Mouse (Mus musculus) left cerebral cortex, postnatal 36 days (tissue): ENCODE measurements around the gene Tnfrsf9. TPM values are rescaled to one million over a fixed set of nuclear protein-coding genes. Genes with fewer than 3 reads are reported as not detected.
"Not testable (repeated sequence)": the region's sequence is repeated elsewhere in the genome, so short reads cannot be mapped to it uniquely, and the experiment has no call there.

Experiments used
- DNase-seq, 2 experiments: peaks; one replicate each; pipeline ENCODE4 v3.0.0; 2021 to 2022; ENCODE audit warnings: low spot score in 2 of 2, mixed read lengths in 1 of 2
- intact Hi-C: fragments of 180-260 bp; cut with DNase I; formaldehyde crosslinking; loops from one replicate; pipeline ENCODE4 v1.15.1; 2025
- total RNA-seq, 2 experiments: library from RNA; stranded (reverse); gene quantifications; 2 replicates each; pipeline ENCODE4 v1.2.3; 2021

Tnfrsf9 gene
- total RNA-seq, 2 experiments from 2014 or later = 0.37 to 0.59 TPM

GRCm38 (mm10) chr4:150889955-150890315, 24.4 kb upstream of the Tnfrsf9 start:
- no peak for DNase-seq
- intact Hi-C loops = no loop called here

- DNase-seq = no peak
- intact Hi-C loops = no loop called here
These were observed 23.1 kb upstream of the Tnfrsf9 start for GRCm38 (mm10) chr4:150891308-150891707.

GRCm38 (mm10) chr4:150894718-150895501, 19.5 kb upstream of the Tnfrsf9 start:
- intact Hi-C loops = loop anchor here (5.0 kb wide), 1 partner anchor 43 kb away; the partner anchor contains the start of gene Errfi1
- DNase-seq = no peak

- intact Hi-C loops = loop anchor here (5.0 kb wide), 1 partner anchor 45 kb away; the partner anchor contains the start of gene Errfi1
- no peak for DNase-seq
These were observed 17.3 kb upstream of the Tnfrsf9 start for GRCm38 (mm10) chr4:150896896-150897624.

- intact Hi-C loops = loop anchor here (2.0 to 5.0 kb wide), 2 partner anchors 47 to 242 kb away; partner anchors contain the start of gene Errfi1
- peak in 1 of 2 experiments; percentile 36 for DNase-seq
These were observed 15.5 kb upstream of the Tnfrsf9 start for GRCm38 (mm10) chr4:150898716-150899365.

- no peak for DNase-seq
- intact Hi-C loops = no loop called here
These were observed 13.9 kb upstream of the Tnfrsf9 start for GRCm38 (mm10) chr4:150900486-150900885.

GRCm38 (mm10) chr4:150901651-150902050, 12.7 kb upstream of the Tnfrsf9 start:
- DNase-seq = peak; percentile 75 to 78
- intact Hi-C loops = no loop called here

- no peak for DNase-seq
- intact Hi-C loops = no loop called here
These were observed 12.3 kb upstream of the Tnfrsf9 start for GRCm38 (mm10) chr4:150902062-150902461.

GRCm38 (mm10) chr4:150903091-150903742, 11.1 kb upstream of the Tnfrsf9 start:
- no peak for DNase-seq
- intact Hi-C loops = no loop called here

GRCm38 (mm10) chr4:150907099-150907498, 7.3 kb upstream of the Tnfrsf9 start:
- intact Hi-C loops = no loop called here
- no peak for DNase-seq

GRCm38 (mm10) chr4:150908512-150908911, 5.8 kb upstream of the Tnfrsf9 start:
- DNase-seq, intact Hi-C loops: not testable (repeated sequence)

- intact Hi-C loops = no loop called here
- peak; percentile 99 to 100 for DNase-seq
These were observed 4.8 kb upstream of the Tnfrsf9 start for GRCm38 (mm10) chr4:150909451-150910156.

- intact Hi-C loops = no loop called here
These were observed 4.0 kb upstream of the Tnfrsf9 start for GRCm38 (mm10) chr4:150910164-150910951.

GRCm38 (mm10) chr4:150913743-150914142, 619 bp upstream of the Tnfrsf9 start:
- DNase-seq = no peak
- intact Hi-C loops = no loop called here

More at GRCm38 (mm10) chr4:150910164-150910951, 4.0 kb upstream of the Tnfrsf9 start:
- no peak for DNase-seq

GRCm38 (mm10) chr4:150915181-150915906, 982 bp downstream of the Tnfrsf9 start:
- DNase-seq = peak; percentile 35 to 45
- intact Hi-C loops = no loop called here

- intact Hi-C loops = no loop called here
These were observed 3.1 kb downstream of the Tnfrsf9 start for GRCm38 (mm10) chr4:150917336-150918027.

GRCm38 (mm10) chr4:150921206-150921605, 6.8 kb downstream of the Tnfrsf9 start:
- intact Hi-C loops = loop anchor here (5.0 kb wide), 1 partner anchor 41 kb away; no protein-coding TSS in a partner anchor
- no peak for DNase-seq

More at GRCm38 (mm10) chr4:150917336-150918027, 3.1 kb downstream of the Tnfrsf9 start:
- DNase-seq = no peak
